Mouse (Mus musculus) left cerebral cortex, adult 18-20 months (tissue): ENCODE data around the gene Epn2. TPM values are rescaled to one million over a fixed set of nuclear protein-coding genes. Genes with fewer than 3 reads are reported as not detected.

Source experiments
- DNase-seq, 2 experiments: peaks; one replicate each; pipeline ENCODE4 v3.0.0; 2021 to 2022; ENCODE audit warnings: low spot score in 2 of 2, mixed read lengths in 1 of 2
- total RNA-seq, 2 experiments: library from RNA; stranded (reverse); gene quantifications; 2 replicates each; pipeline ENCODE4 v1.2.3; 2021

Epn2 gene
- total RNA-seq, 2 experiments from 2014 or later, result 116 to 128 TPM

DNA sequence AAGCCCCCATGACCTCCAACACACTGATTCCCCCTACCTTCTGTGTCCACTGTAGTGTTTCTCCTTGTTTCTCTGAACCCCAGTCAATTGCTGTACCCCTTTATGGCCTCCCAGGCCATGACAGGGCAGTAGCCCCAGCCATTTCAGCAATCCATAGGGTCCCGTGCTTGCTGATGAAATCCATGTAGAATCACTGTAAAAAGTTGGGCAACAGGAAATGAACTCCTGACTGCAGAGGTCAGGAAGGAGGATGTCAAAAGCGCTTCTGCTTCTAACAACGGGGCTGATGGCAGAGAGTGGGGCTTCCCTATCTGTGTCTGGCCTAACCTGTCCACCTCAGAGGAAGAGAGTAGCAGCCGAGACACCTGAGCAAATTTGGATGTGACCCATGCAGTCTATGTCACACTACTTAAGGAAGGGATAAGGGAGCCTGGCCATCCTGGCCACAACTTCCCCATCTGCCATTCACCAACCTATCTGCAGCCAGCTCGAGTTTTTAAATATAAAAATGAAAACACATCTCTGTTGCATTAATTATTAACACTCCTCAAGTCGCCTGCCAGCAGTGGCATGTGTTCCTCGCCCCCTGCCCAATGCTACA is 110.1 kb downstream of the Epn2 start:
- DNase-seq, result no peak

DNA sequence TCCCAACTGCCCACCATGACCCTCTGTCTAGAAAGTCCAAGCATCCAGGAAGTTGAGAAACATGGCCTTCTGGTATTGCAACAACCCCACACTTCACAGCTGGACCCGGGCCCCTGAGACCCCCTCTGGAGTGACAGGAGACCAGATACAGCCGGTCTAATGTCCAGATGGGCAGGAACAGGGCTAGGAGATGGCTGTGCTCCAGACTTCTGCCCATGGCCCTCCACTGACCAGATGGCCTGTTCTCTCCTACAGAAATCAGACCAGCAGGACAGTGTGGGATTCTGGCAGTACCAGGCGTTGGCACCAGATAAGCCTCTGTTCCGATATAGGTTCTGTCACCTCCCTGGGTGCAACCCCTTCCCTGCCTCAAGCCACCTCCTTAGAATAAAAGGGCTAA is 111.0 kb downstream of the Epn2 start:
- no peak for DNase-seq

Other genes with a start within 250 kb of the Epn2 start
- gene Slc47a2, start 236.8 kb downstream of the Epn2 start, total RNA-seq, result under 1 TPM; 0.14 to 0.59 TPM
- 1 to 10 TPM; 1.1 to 3.1 TPM for gene Slc47a1, start 201.3 kb downstream of the Epn2 start, total RNA-seq
- 100 to 1,000 TPM; 257 to 300 TPM for gene Rnf112, start 125.6 kb downstream of the Epn2 start, total RNA-seq
- gene Mfap4, start 94.3 kb downstream of the Epn2 start, total RNA-seq, result 1 to 10 TPM; 2.6 to 3.3 TPM
- gene Mapk7, start 85.3 kb downstream of the Epn2 start, total RNA-seq, result 10 to 100 TPM; 22.9 to 23.9 TPM
- 10 to 100 TPM; 43.4 to 43.8 TPM for gene B9d1, start 74.5 kb downstream of the Epn2 start, total RNA-seq
- gene Grap, start 73.6 kb upstream of the Epn2 start, total RNA-seq, result 1 to 10 TPM; 3.2 to 4.5 TPM
- under 1 TPM in 1 of 2 experiments, not detected in 1; 0.12 TPM for gene Fam83g, start 104.4 kb upstream of the Epn2 start, total RNA-seq
- under 1 TPM in 1 of 2 experiments, not detected in 1; 0.19 TPM for gene Slc5a10, start 141.1 kb upstream of the Epn2 start, total RNA-seq
- gene Prpsap2, start 182.4 kb upstream of the Epn2 start, total RNA-seq, result 10 to 100 TPM; 37.8 to 40.0 TPM